Mouse (Mus musculus) gastrocnemius, adult 8-10 months (tissue): Measurements from ENCODE around the gene Plpp3. TPM values are rescaled to one million over a fixed set of nuclear protein-coding genes. Genes with fewer than 3 reads are reported as not detected.

Experiments used
- total RNA-seq, 4 experiments: library from RNA; stranded (reverse); gene quantifications; 2 replicates each; pipeline ENCODE4 v1.2.4; 2022

Plpp3 gene
- total RNA-seq, 4 experiments from 2014 or later = 26.5 to 55.1 (median 45.2) TPM

Other genes with a start within 250 kb of the Plpp3 start
- under 1 TPM in 3 of 4 experiments, not detected in 1; 0.08 to 0.16 (median 0.10) TPM for gene Fyb2, start 243.9 kb upstream of the Plpp3 start, total RNA-seq
- 100 to 1,000 TPM; 137 to 175 (median 164) TPM for gene Prkaa2, start 47.5 kb upstream of the Plpp3 start, total RNA-seq